Mouse (Mus musculus) kidney, embryonic 16.5 days (tissue): ENCODE data around the gene Noct. TPM values are rescaled to one million over a fixed set of nuclear protein-coding genes. Genes with fewer than 3 reads are reported as not detected.
A peak's percentile ranks its signal among the peaks of the same experiment; 100 is the strongest.

Source experiments
- ATAC-seq: fragments of 200-750 bp; cut with Nextera tagmentation; 2 replicates; pipeline ENCODE4 v1.8.0; 2017; ENCODE audit warnings: moderate TSS enrichment; ENCODE audit not compliant: low FRiP score, low TSS enrichment
- H3K27ac ChIP-seq: fragments of 300-500 bp; sonication (generic); 2 replicates; pipeline ENCODE4 v1.5.1; 2014; ENCODE audit warnings: low read length
- H3K27me3 ChIP-seq: fragments of 300-500 bp; sonication (generic); 2 replicates; pipeline ENCODE4 v1.6.1; 2014; ENCODE audit warnings: low read length, control low read depth, mixed read lengths; ENCODE audit not compliant: insufficient read depth
- H3K36me3 ChIP-seq: fragments of 300-500 bp; sonication (generic); 2 replicates; pipeline ENCODE4 v1.6.1; 2014; ENCODE audit warnings: low read length, control low read depth, mixed read lengths; ENCODE audit not compliant: insufficient read depth
- H3K4me1 ChIP-seq: fragments of 300-500 bp; sonication (generic); 2 replicates; pipeline ENCODE4 v1.6.1; 2014; ENCODE audit warnings: low read length, control low read depth, mixed read lengths; ENCODE audit not compliant: insufficient read depth
- H3K4me2 ChIP-seq: fragments of 300-500 bp; sonication (generic); replicated peaks from 2 replicates; pipeline ENCODE4 v1.6.1; 2014; ENCODE audit warnings: low read depth, low read length
- H3K4me3 ChIP-seq: fragments of 300-500 bp; sonication (generic); 2 replicates; pipeline ENCODE4 v1.5.1; 2014; ENCODE audit warnings: mild to moderate bottlenecking, low read length
- H3K9ac ChIP-seq: fragments of 300-500 bp; sonication (generic); replicated peaks from 2 replicates; pipeline ENCODE4 v1.6.1; 2014; ENCODE audit warnings: low read length
- H3K9me3 ChIP-seq: fragments of 300-500 bp; sonication (generic); 2 replicates; pipeline ENCODE4 v1.6.1; 2016; ENCODE audit warnings: low read length, control low read depth
- WGBS: fragments of 180-500 bp; shearing (Covaris S2); extraction: QIAGEN DNeasy Blood & Tissue Kit; methylation state at CpG from one replicate; pipeline ENCODE4 v1.1.7; 2014; 5-methylcytosine and 5-hydroxymethylcytosine counted together
- polyA plus RNA-seq: library from polyadenylated mRNA; unstranded; fragments of >200 nt; fragmentation: Nextera tagmentation; extraction: Ambion mirVana; gene quantifications from 2 replicates; pipeline ENCODE4 v1.2.1, GENCODE M21; 2015

Gene Noct
- polyA plus RNA-seq, 1 experiment from 2014 or later, result 7.2 TPM

- no peaks in the 10 kb centered on the region for H3K9me3 ChIP-seq
- H3K27me3 ChIP-seq, result no peaks in the 10 kb centered on the region
- H3K36me3 ChIP-seq, result no peaks in the 10 kb centered on the region
- H3K27ac ChIP-seq, result no peak overlapping the region
- no peak overlapping the region for H3K4me3 ChIP-seq
- ATAC-seq, result no peak
- H3K4me1 ChIP-seq, result peaks cover 8% of the 10 kb centered on the region; the same call in 1 of the 2 replicates
- 0 out of 2 replicates have a peak overlapping the region, but pooled peaks have one; percentile 14 for H3K9ac ChIP-seq
- no peak overlapping the region for H3K4me2 ChIP-seq
- WGBS, result 26% methylated on average over 6 of the region's 6 CpGs
These were observed 30.2 kb upstream of the Noct start for GRCm38 (mm10) chr3:51194075-51194474.

GRCm38 (mm10) chr3:51195321-51195720, 28.9 kb upstream of the Noct start:
- peak overlapping the region; percentile 33 for H3K4me2 ChIP-seq
- no peak overlapping the region for H3K27ac ChIP-seq
- H3K9ac ChIP-seq, result no peak overlapping the region
- ATAC-seq, result 0 out of 2 replicates have a peak, but pooled peaks have one; percentile 47
- no peaks in the 10 kb centered on the region for H3K36me3 ChIP-seq
- 31% methylated on average over 8 of the region's 8 CpGs for WGBS
- no peaks in the 10 kb centered on the region for H3K9me3 ChIP-seq
- H3K27me3 ChIP-seq, result no peaks in the 10 kb centered on the region
- H3K4me1 ChIP-seq, result peaks cover 8% of the 10 kb centered on the region; the same call in 1 of the 2 replicates
- no peak overlapping the region for H3K4me3 ChIP-seq

GRCm38 (mm10) chr3:51195736-51196135, 28.5 kb upstream of the Noct start:
- Histone ChIP-seq H3K36me3 (no peaks in the 10 kb centered on the region), H3K27ac (no peak overlapping the region), H3K4me1 (peaks cover 8% of the 10 kb centered on the region; the same call in 1 of the 2 replicates), H3K27me3 (no peaks in the 10 kb centered on the region), H3K9me3 (no peaks in the 10 kb centered on the region), H3K4me3 (no peak overlapping the region), H3K4me2 (peak overlapping the region; percentile 33), H3K9ac (no peak overlapping the region)
- WGBS, result 47% methylated on average over 8 of the region's 8 CpGs
- ATAC-seq, result 0 out of 2 replicates have a peak, but pooled peaks have one; percentile 20

GRCm38 (mm10) chr3:51196724-51197111, 27.5 kb upstream of the Noct start:
- Histone ChIP-seq H3K4me1 (peaks cover 8% of the 10 kb centered on the region; the same call in 1 of the 2 replicates), H3K9me3 (no peaks in the 10 kb centered on the region), H3K27ac (no peak overlapping the region), H3K36me3 (no peaks in the 10 kb centered on the region), H3K9ac (no peak overlapping the region), H3K4me2 (no peak overlapping the region), H3K4me3 (no peak overlapping the region), H3K27me3 (no peaks in the 10 kb centered on the region)
- 75% methylated on average over 3 of the region's 3 CpGs for WGBS
- ATAC-seq, result no peak

GRCm38 (mm10) chr3:51197112-51197731, 27.0 kb upstream of the Noct start:
- WGBS, result 50% methylated on average over 9 of the region's 9 CpGs
- Histone ChIP-seq H3K9me3 (no peaks in the 10 kb centered on the region), H3K27ac (no peak overlapping the region), H3K9ac (no peak overlapping the region), H3K4me3 (no peak overlapping the region), H3K27me3 (no peaks in the 10 kb centered on the region), H3K4me2 (no peak overlapping the region), H3K4me1 (peaks cover 8% of the 10 kb centered on the region; the same call in 1 of the 2 replicates), H3K36me3 (no peaks in the 10 kb centered on the region)
- no peak for ATAC-seq

GRCm38 (mm10) chr3:51198291-51198690, 26.0 kb upstream of the Noct start:
- ATAC-seq, result no peak
- 70% methylated on average over 1 of the region's 1 CpGs for WGBS

GRCm38 (mm10) chr3:51199130-51199529, 25.1 kb upstream of the Noct start:
- Histone ChIP-seq H3K36me3 (no peaks in the 10 kb centered on the region), H3K9ac (no peak overlapping the region), H3K9me3 (no peaks in the 10 kb centered on the region), H3K4me1 (0 out of 2 replicates have a peak, but pooled peaks cover 5% of the 10 kb centered on the region), H3K4me3 (no peak overlapping the region), H3K27me3 (no peaks in the 10 kb centered on the region), H3K27ac (no peak overlapping the region), H3K4me2 (no peak overlapping the region)
- WGBS, result 86% methylated on average over 6 of the region's 6 CpGs
- ATAC-seq, result no peak

More at GRCm38 (mm10) chr3:51198291-51198690, 26.0 kb upstream of the Noct start:
- Histone ChIP-seq H3K9ac (no peak overlapping the region), H3K27ac (no peak overlapping the region), H3K9me3 (no peaks in the 10 kb centered on the region), H3K27me3 (no peaks in the 10 kb centered on the region), H3K4me3 (no peak overlapping the region), H3K36me3 (no peaks in the 10 kb centered on the region), H3K4me2 (no peak overlapping the region), H3K4me1 (peaks cover 8% of the 10 kb centered on the region; the same call in 1 of the 2 replicates)

GRCm38 (mm10) chr3:51200311-51200710, 23.9 kb upstream of the Noct start:
- Histone ChIP-seq H3K4me1 (0 out of 2 replicates have a peak, but pooled peaks cover 5% of the 10 kb centered on the region), H3K9me3 (no peaks in the 10 kb centered on the region), H3K4me3 (no peak overlapping the region), H3K27me3 (no peaks in the 10 kb centered on the region), H3K9ac (no peak overlapping the region), H3K4me2 (no peak overlapping the region), H3K36me3 (no peaks in the 10 kb centered on the region), H3K27ac (no peak overlapping the region)
- no peak for ATAC-seq
- 89% methylated on average over 4 of the region's 4 CpGs for WGBS

GRCm38 (mm10) chr3:51200894-51201293, 23.4 kb upstream of the Noct start:
- Histone ChIP-seq H3K4me2 (no peak overlapping the region), H3K27ac (no peak overlapping the region), H3K9ac (no peak overlapping the region), H3K4me1 (0 out of 2 replicates have a peak, but pooled peaks cover 3% of the 10 kb centered on the region), H3K36me3 (no peaks in the 10 kb centered on the region), H3K27me3 (no peaks in the 10 kb centered on the region), H3K9me3 (no peaks in the 10 kb centered on the region), H3K4me3 (no peak overlapping the region)
- ATAC-seq, result no peak
- WGBS, result 92% methylated on average over 7 of the region's 7 CpGs

- H3K4me2 ChIP-seq, result no peak overlapping the region
- H3K27me3 ChIP-seq, result no peaks in the 10 kb centered on the region
- H3K4me1 ChIP-seq, result 0 out of 2 replicates have a peak, but pooled peaks cover 3% of the 10 kb centered on the region
- H3K27ac ChIP-seq, result no peak overlapping the region
- H3K36me3 ChIP-seq, result no peaks in the 10 kb centered on the region
- WGBS, result 69% methylated on average over 9 of the region's 9 CpGs
- no peak overlapping the region for H3K9ac ChIP-seq
- H3K4me3 ChIP-seq, result no peak overlapping the region
- ATAC-seq, result no peak
- no peaks in the 10 kb centered on the region for H3K9me3 ChIP-seq
These were observed 22.3 kb upstream of the Noct start for GRCm38 (mm10) chr3:51201986-51202385.
